Comparison of ENCODE assay signal across 16 mouse cellular contexts in the genomic region with DNA sequence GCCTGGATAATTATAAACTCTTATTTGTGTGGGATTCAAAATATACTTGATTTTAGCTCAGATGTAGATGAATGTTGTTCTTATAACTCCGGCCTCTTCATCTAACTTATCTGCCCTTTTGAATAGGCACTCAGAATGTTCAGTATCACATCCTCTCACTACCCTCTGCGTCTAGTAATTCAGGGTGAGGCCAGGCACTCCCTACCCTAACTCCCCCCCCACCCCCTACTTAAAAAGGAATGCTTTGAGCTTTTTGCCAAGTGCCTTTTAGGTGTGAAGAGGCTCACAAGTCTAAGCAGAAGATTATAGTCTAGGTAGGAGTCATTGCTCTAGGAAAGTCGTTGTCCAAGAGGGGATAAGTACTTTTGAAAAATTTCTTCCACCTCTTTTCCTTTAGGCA.
"Had no signal": no experiment of that assay in that cellular context is flagged by ENCODE, and none has a peak within 500 bp of the region (broad histone marks: within the 10 kb centered on the region; RNA-seq: fewer than 3 reads in every experiment).

No protein-coding gene starts in this region.

- H3K4me2 ChIP-seq: neural tube, embryonic 13.5 days; neural tube, embryonic 15.5 days; stomach, embryonic 15.5 days had no signal

- DNase-seq: retina, postnatal 1 day; right cerebral cortex, adult 18-20 months; right cerebral cortex, postnatal 14 days; right cerebral cortex, postnatal 25 days; right cerebral cortex, postnatal 4 days; spleen, adult 18-20 months; thymus, adult 18-20 months; thymus, adult 2 months; thymus, postnatal 14 days; thymus, postnatal 25 days; thymus, postnatal 36 days; thymus, postnatal 4 days had no signal

- H3K9ac ChIP-seq: neural tube, embryonic 13.5 days; neural tube, embryonic 15.5 days; stomach, embryonic 15.5 days had no signal

- H3K9me3 ChIP-seq: neural tube, embryonic 13.5 days; neural tube, embryonic 15.5 days; stomach, embryonic 15.5 days had no signal

- H3K4me3 ChIP-seq: neural tube, embryonic 13.5 days; neural tube, embryonic 15.5 days; stomach, embryonic 15.5 days had no signal

- H3K27me3 ChIP-seq: neural tube, embryonic 13.5 days; neural tube, embryonic 15.5 days; stomach, embryonic 15.5 days had no signal

- H3K4me1 ChIP-seq: neural tube, embryonic 13.5 days; neural tube, embryonic 15.5 days; stomach, embryonic 15.5 days had no signal

- H3K27ac ChIP-seq: neural tube, embryonic 13.5 days; neural tube, embryonic 15.5 days; stomach, embryonic 15.5 days; stomach, postnatal 0 days had no signal

- H3K36me3 ChIP-seq: neural tube, embryonic 13.5 days; neural tube, embryonic 15.5 days; stomach, embryonic 15.5 days had no signal
